Mouse (Mus musculus): ENCODE data around the gene Rrp1.
"Not testable (repeated sequence)": the region's sequence is repeated elsewhere in the genome, so short reads cannot be mapped to it uniquely, and the experiment has no call there.

Rrp1 gene

GRCm38 (mm10) chr10:78425181-78426041, 12.6 kb upstream of the Rrp1 start, which contains the start of gene Cstb:
Gene Cstb (plus strand): TSS chr10:78425669.
- DNase-seq (ENCODE audit: inconsistent age in 2 of 2, low spot score in 1 of 2): peak; percentile 90 to 95

GRCm38 (mm10) chr10:78422614-78423013, 9.8 kb upstream of the Rrp1 start:
- no peak for DNase-seq (ENCODE audit: inconsistent age in 2 of 2, low spot score in 1 of 2)

- no peak for DNase-seq (ENCODE audit: inconsistent age in 2 of 2, low spot score in 1 of 2)
Measured at GRCm38 (mm10) chr10:78420929-78421328, 8.1 kb upstream of the Rrp1 start.

- peak in 1 of 2 experiments; percentile 77 for DNase-seq (ENCODE audit: inconsistent age in 2 of 2, low spot score in 1 of 2)
Measured at GRCm38 (mm10) chr10:78418791-78419190, 5.9 kb upstream of the Rrp1 start.

- peak; percentile 78 to 90 for DNase-seq (ENCODE audit: inconsistent age in 2 of 2, low spot score in 1 of 2)
Measured at GRCm38 (mm10) chr10:78417888-78418287, 5.0 kb upstream of the Rrp1 start.

- DNase-seq (ENCODE audit: inconsistent age in 2 of 2, low spot score in 1 of 2): not testable (repeated sequence)
Measured at GRCm38 (mm10) chr10:78414936-78415335, 2.1 kb upstream of the Rrp1 start.

GRCm38 (mm10) chr10:78413152-78413520, 293 bp upstream of the Rrp1 start:
- no peak for DNase-seq (ENCODE audit: inconsistent age in 2 of 2, low spot score in 1 of 2)

- no peak for DNase-seq (ENCODE audit: inconsistent age in 2 of 2, low spot score in 1 of 2)
Measured at GRCm38 (mm10) chr10:78411851-78412250, 992 bp downstream of the Rrp1 start.

GRCm38 (mm10) chr10:78409035-78409788, 3.6 kb downstream of the Rrp1 start:
- DNase-seq (ENCODE audit: inconsistent age in 2 of 2, low spot score in 1 of 2): peak; percentile 85 to 86

- no peak for DNase-seq (ENCODE audit: inconsistent age in 2 of 2, low spot score in 1 of 2)
Measured at GRCm38 (mm10) chr10:78407132-78407531, 5.7 kb downstream of the Rrp1 start.

GRCm38 (mm10) chr10:78406152-78406551, 6.7 kb downstream of the Rrp1 start:
- DNase-seq (ENCODE audit: inconsistent age in 2 of 2, low spot score in 1 of 2): no peak

- no peak for DNase-seq (ENCODE audit: inconsistent age in 2 of 2, low spot score in 1 of 2)
Measured at GRCm38 (mm10) chr10:78402301-78402922, 10.4 kb downstream of the Rrp1 start.

- no peak for DNase-seq (ENCODE audit: inconsistent age in 2 of 2, low spot score in 1 of 2)
Measured at GRCm38 (mm10) chr10:78401127-78401526, 11.7 kb downstream of the Rrp1 start.

GRCm38 (mm10) chr10:78399090-78399657, 13.7 kb downstream of the Rrp1 start:
- peak; percentile 79 to 85 for DNase-seq (ENCODE audit: inconsistent age in 2 of 2, low spot score in 1 of 2)

- no peak for DNase-seq (ENCODE audit: inconsistent age in 2 of 2, low spot score in 1 of 2)
Measured at GRCm38 (mm10) chr10:78396625-78396885, 16.3 kb downstream of the Rrp1 start.

- DNase-seq (ENCODE audit: inconsistent age in 2 of 2, low spot score in 1 of 2): peak; percentile 89 to 97
Measured at GRCm38 (mm10) chr10:78395819-78396624, 16.8 kb downstream of the Rrp1 start.

GRCm38 (mm10) chr10:78395377-78395776, 17.5 kb downstream of the Rrp1 start:
- DNase-seq (ENCODE audit: inconsistent age in 2 of 2, low spot score in 1 of 2): no peak

GRCm38 (mm10) chr10:78392072-78392471, 20.8 kb downstream of the Rrp1 start:
- peak; percentile 82 to 95 for DNase-seq (ENCODE audit: inconsistent age in 2 of 2, low spot score in 1 of 2)

- no peak for DNase-seq (ENCODE audit: inconsistent age in 2 of 2, low spot score in 1 of 2)
Measured at GRCm38 (mm10) chr10:78390982-78391470, 21.8 kb downstream of the Rrp1 start.

- DNase-seq (ENCODE audit: inconsistent age in 2 of 2, low spot score in 1 of 2): no peak
Measured at GRCm38 (mm10) chr10:78388216-78388980, 24.4 kb downstream of the Rrp1 start.
